Mouse (Mus musculus) small intestine, adult 2 months (tissue): ENCODE results near the gene Sh3bp1. TPM values are rescaled to one million over a fixed set of nuclear protein-coding genes. Genes with fewer than 3 reads are reported as not detected.

ENCODE experiments used
- H3K27ac ChIP-seq: fragments of 200-500 bp; 2 replicates; pipeline ENCODE4 v1.5.1; 2012; ENCODE audit warnings: low read depth, low read length, control low read depth, inconsistent platforms; ENCODE audit not compliant: insufficient read depth
- H3K27me3 ChIP-seq: fragments of 200-500 bp; 2 replicates; pipeline ENCODE4 v1.6.1; 2012; ENCODE audit warnings: mild to moderate bottlenecking, moderate library complexity, low read length, inconsistent platforms; ENCODE audit not compliant: control insufficient read depth, insufficient read depth
- H3K36me3 ChIP-seq: fragments of 200-500 bp; 2 replicates; pipeline ENCODE4 v1.6.1; 2012; ENCODE audit warnings: mild to moderate bottlenecking, low read length, control low read depth, inconsistent platforms; ENCODE audit not compliant: control insufficient read depth, insufficient read depth
- H3K4me1 ChIP-seq: fragments of 200-500 bp; 2 replicates; pipeline ENCODE4 v1.6.1; 2012; ENCODE audit warnings: low read length, inconsistent platforms, mixed read lengths; ENCODE audit not compliant: control insufficient read depth, insufficient read depth, insufficient read length
- H3K4me3 ChIP-seq: fragments of 200-500 bp; 2 replicates; pipeline ENCODE4 v1.5.1; 2012; ENCODE audit warnings: low read depth, mild to moderate bottlenecking, control low read depth, inconsistent platforms, low read length, moderate library complexity
- CTCF ChIP-seq: fragments of 200-500 bp; IDR thresholded peaks from 2 replicates; pipeline ENCODE4 v1.5.1; 2012; ENCODE audit warnings: low read depth, mild to moderate bottlenecking, control low read depth, inconsistent platforms, low read length, moderate library complexity, mixed read lengths; ENCODE audit not compliant: insufficient replicate concordance, insufficient read length; ENCODE audit errors: extremely low read depth
- POLR2A ChIP-seq: fragments of 200-500 bp; IDR thresholded peaks from 2 replicates; pipeline ENCODE4 v1.6.1; 2012; ENCODE audit warnings: low read depth, mild to moderate bottlenecking, control low read depth, inconsistent platforms, low read length, moderate library complexity
- WGBS: fragments of 180-500 bp; shearing (Covaris S2); methylation state at CpG from one replicate; pipeline ENCODE4 v1.1.7; 2018; 5-methylcytosine and 5-hydroxymethylcytosine counted together
- polyA plus RNA-seq: library from polyadenylated mRNA; depleted of rRNA; stranded (reverse); fragments of >200 nt; gene quantifications from 2 replicates; pipeline ENCODE4 v1.2.3, GENCODE M21; 2012

Sh3bp1 gene
- polyA plus RNA-seq, 1 experiment, result 48.8 TPM

DNA sequence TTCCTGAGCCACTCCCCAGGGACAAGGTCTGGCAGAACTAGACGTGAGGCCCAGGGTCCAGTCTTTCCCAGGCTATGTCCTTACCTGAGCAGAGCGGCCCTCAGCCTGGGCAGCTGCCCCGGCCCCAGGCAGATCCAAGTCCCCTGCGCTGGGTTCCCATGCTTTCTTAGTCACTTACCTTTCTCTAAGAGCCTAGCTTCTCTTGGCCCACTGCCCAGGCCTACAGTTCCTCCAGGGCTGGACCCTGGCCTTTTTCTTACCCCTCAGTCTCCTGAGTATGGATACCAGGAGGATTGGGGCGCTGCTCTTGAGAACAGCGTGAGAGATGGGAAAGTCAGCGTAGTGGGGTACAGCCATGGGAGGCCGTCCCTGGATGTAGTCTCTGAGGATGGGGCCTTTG, 19.1 kb upstream of the Sh3bp1 start:
- no peak overlapping the region for H3K27ac ChIP-seq
- H3K36me3 ChIP-seq, result peaks cover 43% of the 10 kb centered on the region
- no peaks in the 10 kb centered on the region for H3K27me3 ChIP-seq
- TF ChIP-seq CTCF (no peak), POLR2A (no peak)
- WGBS, result 93% methylated on average over 8 of the region's 8 CpGs
- H3K4me3 ChIP-seq, result no peak overlapping the region
- H3K4me1 ChIP-seq, result peaks cover 15% of the 10 kb centered on the region

DNA sequence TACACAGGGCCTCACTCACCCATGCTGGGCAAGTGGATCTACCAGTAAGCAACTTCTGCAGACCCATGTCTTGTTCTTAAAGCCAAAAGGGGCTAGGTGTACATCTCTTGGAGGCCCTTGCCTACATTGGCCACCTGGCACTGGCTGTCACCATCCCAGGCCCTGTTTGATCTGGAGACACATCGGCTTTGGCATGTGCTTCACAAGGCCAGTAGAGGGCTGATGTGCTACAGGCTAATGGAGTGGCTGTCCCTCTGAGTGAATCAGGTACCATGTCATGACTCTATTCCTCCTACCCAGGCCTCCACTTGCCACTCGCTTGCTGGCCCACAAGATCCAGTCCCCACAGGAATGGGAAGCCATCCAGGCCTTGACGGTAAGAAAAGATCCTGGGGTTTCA, 17.7 kb upstream of the Sh3bp1 start:
- H3K27ac ChIP-seq, result no peak overlapping the region
- H3K4me1 ChIP-seq, result peaks cover 11% of the 10 kb centered on the region
- TF ChIP-seq CTCF, result no peak
- no peak for TF ChIP-seq POLR2A
- H3K36me3 ChIP-seq, result peaks cover 54% of the 10 kb centered on the region
- no peak overlapping the region for H3K4me3 ChIP-seq
- WGBS, result 86% methylated on average over 3 of the region's 3 CpGs
- no peaks in the 10 kb centered on the region for H3K27me3 ChIP-seq

- no peak for TF ChIP-seq CTCF
- no peak for TF ChIP-seq POLR2A
- Histone ChIP-seq H3K36me3 (peaks cover 85% of the 10 kb centered on the region), H3K27me3 (no peaks in the 10 kb centered on the region), H3K4me3 (no peak overlapping the region), H3K27ac (no peak overlapping the region), H3K4me1 (peaks cover 2% of the 10 kb centered on the region; the same call in 1 of the 2 replicates)
- 53% methylated on average over 13 of the region's 13 CpGs for WGBS
Observed at GRCm38 (mm10) chr15:78889401-78889853, 10.1 kb upstream of the Sh3bp1 start.

DNA sequence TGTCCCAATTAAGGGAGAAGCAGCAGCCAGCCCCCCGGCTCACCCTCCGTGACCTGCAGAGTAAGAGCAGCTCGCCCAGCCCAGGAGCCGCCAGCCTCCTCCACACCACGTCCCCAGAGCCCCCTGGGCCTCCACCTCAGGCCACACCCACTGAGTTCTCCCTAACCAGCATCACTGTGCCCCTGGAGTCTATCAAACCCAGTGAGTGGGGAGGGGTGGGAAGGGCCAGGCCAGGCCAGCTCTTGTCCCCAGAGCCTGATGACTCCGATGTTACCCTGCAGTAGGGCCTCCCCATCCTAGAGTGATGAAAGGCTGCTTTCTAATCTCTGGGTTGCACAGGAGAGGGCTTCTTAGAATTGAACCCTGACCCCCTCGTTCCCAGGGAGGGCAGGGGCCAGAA, 7.1 kb upstream of the Sh3bp1 start:
- peaks cover 27% of the 10 kb centered on the region for H3K4me1 ChIP-seq

DNA sequence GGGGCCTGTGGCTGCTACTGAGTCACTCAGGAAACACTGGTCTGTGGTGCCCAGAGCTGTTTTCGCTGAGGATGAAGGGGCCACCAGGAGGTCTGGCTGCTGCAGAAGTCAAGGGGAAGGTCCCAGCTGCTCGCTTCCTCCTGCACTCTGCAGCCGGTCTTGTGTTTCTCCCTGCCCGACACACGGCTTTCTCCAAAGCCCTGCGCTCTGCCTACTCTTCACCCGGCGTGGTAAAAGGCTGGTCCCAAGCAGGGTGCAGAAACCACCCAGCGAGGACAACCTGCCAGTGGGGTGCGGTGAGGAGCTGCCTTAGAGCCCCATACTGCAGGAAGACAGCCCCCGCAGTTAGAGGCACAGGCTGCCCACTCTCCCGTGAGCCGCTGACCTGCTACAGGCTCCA, 4.8 kb upstream of the Sh3bp1 start:
- Histone ChIP-seq H3K4me1 (peaks cover 34% of the 10 kb centered on the region), H3K27me3 (no peaks in the 10 kb centered on the region), H3K36me3 (peaks cover 44% of the 10 kb centered on the region), H3K4me3 (0 out of 2 replicates have a peak overlapping the region, but pooled peaks have one; percentile 18), H3K27ac (peak overlapping the region; percentile 49; the same call in 1 of the 2 replicates)
- 75% methylated on average over 13 of the region's 13 CpGs for WGBS
- no peak for TF ChIP-seq POLR2A
- no peak for TF ChIP-seq CTCF

More for the DNA sequence above, 7.1 kb upstream of the Sh3bp1 start:
- H3K27me3 ChIP-seq, result no peaks in the 10 kb centered on the region
- TF ChIP-seq CTCF (no peak), POLR2A (no peak)
- H3K27ac ChIP-seq, result no peak overlapping the region
- 72% methylated on average over 7 of the region's 7 CpGs for WGBS
- no peak overlapping the region for H3K4me3 ChIP-seq
- H3K36me3 ChIP-seq, result peaks cover 62% of the 10 kb centered on the region

DNA sequence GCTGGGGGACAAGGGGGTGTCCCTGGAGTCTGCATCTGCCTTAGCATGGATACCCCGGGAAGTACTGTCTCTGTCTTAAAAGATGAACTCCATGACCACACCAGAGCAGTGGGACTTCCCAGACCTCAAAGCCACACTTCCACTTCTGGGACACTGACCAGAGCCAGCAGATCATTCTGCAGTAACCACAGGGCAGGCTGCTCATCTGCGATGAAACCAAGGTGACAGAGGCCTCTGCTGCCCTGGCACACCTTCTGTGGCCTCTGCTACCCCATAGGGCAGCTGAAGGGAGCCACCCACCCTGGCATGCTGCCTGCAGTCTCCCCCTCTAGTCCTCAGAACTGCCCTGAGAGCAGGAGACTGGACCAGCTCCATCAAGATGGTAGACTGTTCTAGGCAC, 3.8 kb upstream of the Sh3bp1 start:
- TF ChIP-seq POLR2A (no peak), CTCF (no peak)
- Histone ChIP-seq H3K27ac (peak overlapping the region; percentile 58; the same call in 1 of the 2 replicates), H3K4me1 (peaks cover 36% of the 10 kb centered on the region), H3K27me3 (no peaks in the 10 kb centered on the region), H3K36me3 (peaks cover 39% of the 10 kb centered on the region), H3K4me3 (no peak overlapping the region)
- 67% methylated on average over 2 of the region's 2 CpGs for WGBS

DNA sequence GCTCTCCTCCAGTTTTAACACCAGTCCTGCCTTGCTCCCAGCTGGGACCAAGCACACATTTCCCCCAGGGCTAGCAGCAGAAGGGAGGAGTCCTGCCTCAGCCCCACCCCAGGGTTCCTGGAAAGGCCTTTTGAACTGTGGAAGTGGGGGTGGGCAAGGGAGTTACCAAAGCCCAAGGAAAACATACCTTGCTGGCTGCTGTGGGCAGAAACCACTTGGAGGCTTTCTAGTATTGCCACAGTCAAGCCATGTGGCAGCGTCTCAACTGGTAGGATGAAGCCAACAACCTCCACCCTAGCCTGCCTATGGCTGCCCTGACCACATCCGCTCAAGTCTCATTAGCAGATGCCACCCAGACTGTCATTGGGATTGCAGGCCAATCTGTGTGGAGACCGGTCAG, 3.4 kb upstream of the Sh3bp1 start:
- H3K27ac ChIP-seq, result peak overlapping the region; percentile 58
- H3K27me3 ChIP-seq, result no peaks in the 10 kb centered on the region
- 82% methylated on average over 3 of the region's 3 CpGs for WGBS
- no peak for TF ChIP-seq CTCF
- no peak for TF ChIP-seq POLR2A
- H3K36me3 ChIP-seq, result peaks cover 35% of the 10 kb centered on the region
- peaks cover 40% of the 10 kb centered on the region for H3K4me1 ChIP-seq
- no peak overlapping the region for H3K4me3 ChIP-seq
